ENCODE assay signal across 15 mouse cellular contexts in genomic region chr4:133070388-133070787, GRCm38 (mm10). TPM values are rescaled to one million over a fixed set of nuclear protein-coding genes. Genes with fewer than 3 reads are reported as not detected.
DNase-seq lines count a peak whose midpoint lies in the region; ATAC-seq and TF ChIP-seq lines count a peak whose summit lies in the region.
"Had no signal": no experiment of that assay in that cellular context is flagged by ENCODE, and none has a peak within 500 bp of the region (broad histone marks: within the 10 kb centered on the region; RNA-seq: fewer than 3 reads in every experiment).

No protein-coding gene starts in this region.

- no peak for TF ChIP-seq POLR2A in cortical plate, adult 2 months (IDR thresholded peaks at IDR 0.05; ENCODE audit: extremely low read depth, insufficient read depth, low read length)
- TF ChIP-seq POLR2A in small intestine, adult 2 months (IDR thresholded peaks at IDR 0.05; ENCODE audit: low read depth, low read length): no peak

- 52% methylated on average over 3 of the region's 3 CpGs for whole genome bisulfite sequencing in heart, embryonic 12.5 days
- 84% methylated on average over 3 of the region's 3 CpGs for WGBS in midbrain, embryonic 10.5 days
- WGBS in midbrain, embryonic 15.5 days: 70% methylated on average over 3 of the region's 3 CpGs
- WGBS in small intestine, adult 2 months: 91% methylated on average over 3 of the region's 3 CpGs

- no peak overlapping the region for H3K4me2 ChIP-seq in heart, embryonic 12.5 days
- no peak overlapping the region for H3K4me2 ChIP-seq in midbrain, embryonic 15.5 days
- H3K4me2 ChIP-seq: neural tube, embryonic 12.5 days had no signal

- H3K9ac ChIP-seq in heart, embryonic 12.5 days: peak overlapping the region; percentile 23; the same call in 1 of the 2 replicates
- H3K9ac ChIP-seq in midbrain, embryonic 15.5 days: no peak overlapping the region
- H3K9ac ChIP-seq: forebrain, postnatal 0 days; neural tube, embryonic 12.5 days had no signal

- H3K4me3 ChIP-seq in heart, embryonic 12.5 days: no peak overlapping the region
- H3K4me3 ChIP-seq in midbrain, embryonic 10.5 days: no peak overlapping the region
- no peak overlapping the region for H3K4me3 ChIP-seq in midbrain, embryonic 15.5 days
- no peak overlapping the region for H3K4me3 ChIP-seq in cortical plate, adult 2 months (ENCODE audit: insufficient read depth, low read length)
- no peak overlapping the region for H3K4me3 ChIP-seq in small intestine, adult 2 months (ENCODE audit: low read depth, low read length)
- H3K4me3 ChIP-seq: neural tube, embryonic 12.5 days had no signal

- no peaks in the 10 kb centered on the region for H3K9me3 ChIP-seq in heart, embryonic 12.5 days (replicated peaks)
- H3K9me3 ChIP-seq in midbrain, embryonic 10.5 days (replicated peaks): no peaks in the 10 kb centered on the region
- no peaks in the 10 kb centered on the region for H3K9me3 ChIP-seq in midbrain, embryonic 15.5 days
- H3K9me3 ChIP-seq: neural tube, embryonic 12.5 days had no signal

- peaks cover 81% of the 10 kb centered on the region for H3K36me3 ChIP-seq in heart, embryonic 12.5 days
- peaks cover 63% of the 10 kb centered on the region for H3K36me3 ChIP-seq in midbrain, embryonic 10.5 days
- peaks cover 11% of the 10 kb centered on the region for H3K36me3 ChIP-seq in midbrain, embryonic 15.5 days (replicated peaks)
- peaks cover 20% of the 10 kb centered on the region for H3K36me3 ChIP-seq in small intestine, adult 2 months (ENCODE audit: control insufficient read depth, insufficient read depth, low read length)

- no peak for TF ChIP-seq CTCF in cortical plate, adult 2 months (IDR thresholded peaks at IDR 0.05; ENCODE audit: extremely low read depth, insufficient read depth, low read length)
- TF ChIP-seq CTCF in small intestine, adult 2 months (IDR thresholded peaks at IDR 0.05; ENCODE audit: extremely low read depth, insufficient read length, insufficient replicate concordance, low read depth, low read length): no peak

- H3K27me3 ChIP-seq in heart, embryonic 12.5 days (replicated peaks): no peaks in the 10 kb centered on the region
- H3K27me3 ChIP-seq in midbrain, embryonic 10.5 days (ENCODE audit: low read depth, poor library complexity, severe bottlenecking): no peaks in the 10 kb centered on the region; the same call in 1 of the 2 replicates
- H3K27me3 ChIP-seq in midbrain, embryonic 15.5 days (replicated peaks): no peaks in the 10 kb centered on the region
- no peaks in the 10 kb centered on the region for H3K27me3 ChIP-seq in small intestine, adult 2 months (ENCODE audit: control insufficient read depth, insufficient read depth, low read length)
- H3K27me3 ChIP-seq: CH12.LX; neural tube, embryonic 12.5 days had no signal

- peaks cover 73% of the 10 kb centered on the region for H3K4me1 ChIP-seq in heart, embryonic 12.5 days (replicated peaks)
- peaks cover 70% of the 10 kb centered on the region for H3K4me1 ChIP-seq in midbrain, embryonic 10.5 days
- peaks cover 50% of the 10 kb centered on the region for H3K4me1 ChIP-seq in midbrain, embryonic 15.5 days
- peaks cover 33% of the 10 kb centered on the region for H3K4me1 ChIP-seq in cortical plate, adult 2 months (ENCODE audit: control insufficient read depth, insufficient read depth, low read length)
- peaks cover 2% of the 10 kb centered on the region; the same call in 1 of the 2 replicates for H3K4me1 ChIP-seq in small intestine, adult 2 months (ENCODE audit: control insufficient read depth, insufficient read depth, insufficient read length, low read length)

- peak overlapping the region; percentile 63 for H3K27ac ChIP-seq in heart, embryonic 12.5 days (ENCODE audit: poor library complexity, severe bottlenecking)
- H3K27ac ChIP-seq in midbrain, embryonic 10.5 days (replicated peaks): peak overlapping the region; percentile 10; the same call in 1 of the 2 replicates
- H3K27ac ChIP-seq in midbrain, embryonic 15.5 days: no peak overlapping the region
- H3K27ac ChIP-seq in cortical plate, adult 2 months (ENCODE audit: insufficient read depth, low read length): peak overlapping the region; percentile 16; the same call in 1 of the 2 replicates
- H3K27ac ChIP-seq in small intestine, adult 2 months (ENCODE audit: insufficient read depth, low read depth, low read length): peak overlapping the region; percentile 2; the same call in 1 of the 2 replicates
- H3K27ac ChIP-seq: neural tube, embryonic 12.5 days had no signal

- no peak for ATAC-seq in heart, embryonic 12.5 days (ENCODE audit: insufficient number of reproducible peaks, low FRiP score)
- ATAC-seq in midbrain, embryonic 15.5 days (replicated peaks): no peak
- ATAC-seq: forebrain, postnatal 0 days; intestine, embryonic 16.5 days had no signal

- DNase-seq in heart, postnatal 4 days: no peak
- no peak for DNase-seq in midbrain, embryonic 10.5 days (ENCODE audit: low spot score)
- DNase-seq in right cerebral cortex, postnatal 36 days (ENCODE audit: low spot score in 2 of 2): no peak
- DNase-seq in thymus, postnatal 14 days: no peak
- DNase-seq: cerebellum, adult 8-10 months; forebrain, postnatal 0 days; layer of hippocampus, adult 9-11 months; lung, adult 2 months had no signal

RNA-seq across cellular contexts. Expression of gene Ahdc1, which starts 59.3 kb away (rescaled TPM):
- 11.6 and 11.7 TPM in 2 replicates for polyA plus RNA-seq in heart, embryonic 12.5 days (2016; fragmentation: Nextera tagmentation; extraction: Ambion mirVana)
- total RNA-seq in heart, postnatal 4 days (2021): 10 to 100 TPM; 41.1 to 48.7 TPM
- 5.7 and 5.8 TPM in 2 replicates for polyA plus RNA-seq in midbrain, embryonic 10.5 days (2016; fragmentation: Nextera tagmentation; extraction: Ambion mirVana)
- polyA plus RNA-seq in midbrain, embryonic 15.5 days (2015; fragmentation: Nextera tagmentation; extraction: Ambion mirVana): 13.5 and 14.4 TPM in 2 replicates
- polyA plus RNA-seq in cortical plate, adult 2 months (2012; rRNA removed): 23.8 and 26.4 TPM in 2 replicates
- 13.8 and 23.7 TPM in 2 replicates for polyA plus RNA-seq in small intestine, adult 2 months (2012; rRNA removed)

RNA-seq across cellular contexts. Expression of gene Wasf2, which starts 59.9 kb away (rescaled TPM):
- polyA plus RNA-seq in heart, embryonic 12.5 days (2016; fragmentation: Nextera tagmentation; extraction: Ambion mirVana): 68.5 and 70.1 TPM in 2 replicates
- 100 to 1,000 TPM; 141 to 149 TPM for total RNA-seq in heart, postnatal 4 days (2021)
- 48.3 and 50.3 TPM in 2 replicates for polyA plus RNA-seq in midbrain, embryonic 10.5 days (2016; fragmentation: Nextera tagmentation; extraction: Ambion mirVana)
- polyA plus RNA-seq in midbrain, embryonic 15.5 days (2015; fragmentation: Nextera tagmentation; extraction: Ambion mirVana): 27.4 and 27.7 TPM in 2 replicates
- polyA plus RNA-seq in cortical plate, adult 2 months (2012; rRNA removed): 14.7 and 15.6 TPM in 2 replicates
- polyA plus RNA-seq in small intestine, adult 2 months (2012; rRNA removed): 37.6 and 97.6 TPM in 2 replicates
